Mouse (Mus musculus): ENCODE measurements around the gene Dkc1.

Gene Dkc1

GRCm38 (mm10) chrX:75095369-75096162, at the start of gene Dkc1:
TSS of gene Dkc1 (plus strand) at chrX:75095854.
- DNase-seq (ENCODE audit: low spot score in 2 of 2): peak; percentile 88 to 89

GRCm38 (mm10) chrX:75045931-75046330, 49.7 kb upstream of the Dkc1 start:
- no peak for DNase-seq (ENCODE audit: low spot score in 2 of 2)

- DNase-seq (ENCODE audit: low spot score in 2 of 2): no peak
Measured at GRCm38 (mm10) chrX:75046921-75047635, 48.6 kb upstream of the Dkc1 start.

- no peak for DNase-seq (ENCODE audit: low spot score in 2 of 2)
Measured at GRCm38 (mm10) chrX:75056120-75056775, 39.4 kb upstream of the Dkc1 start.

- DNase-seq (ENCODE audit: low spot score in 2 of 2): no peak
Measured at GRCm38 (mm10) chrX:75082351-75082750, 13.3 kb upstream of the Dkc1 start.

GRCm38 (mm10) chrX:75083982-75084773, 11.5 kb upstream of the Dkc1 start:
- peak in 1 of 2 experiments; percentile 5 for DNase-seq (ENCODE audit: low spot score in 2 of 2)

GRCm38 (mm10) chrX:75084774-75085508, 10.7 kb upstream of the Dkc1 start, which contains the start of gene Gab3:
TSS of gene Gab3 (minus strand) at chrX:75085458.
- DNase-seq (ENCODE audit: low spot score in 2 of 2): peak; percentile 8 to 14

- no peak for DNase-seq (ENCODE audit: low spot score in 2 of 2)
Measured at GRCm38 (mm10) chrX:75085654-75086053, 10.0 kb upstream of the Dkc1 start.

GRCm38 (mm10) chrX:75096163-75096770, 613 bp downstream of the Dkc1 start:
- DNase-seq (ENCODE audit: low spot score in 2 of 2): no peak

GRCm38 (mm10) chrX:75098799-75099198, 3.1 kb downstream of the Dkc1 start:
- DNase-seq (ENCODE audit: low spot score in 2 of 2): no peak

- no peak for DNase-seq (ENCODE audit: low spot score in 2 of 2)
Measured at GRCm38 (mm10) chrX:75102293-75102692, 6.6 kb downstream of the Dkc1 start.

- DNase-seq (ENCODE audit: low spot score in 2 of 2): no peak
Measured at GRCm38 (mm10) chrX:75115550-75115949, 19.9 kb downstream of the Dkc1 start.

- DNase-seq (ENCODE audit: low spot score in 2 of 2): no peak
Measured at GRCm38 (mm10) chrX:75125606-75126005, 30.0 kb downstream of the Dkc1 start.

- no peak for DNase-seq (ENCODE audit: low spot score in 2 of 2)
Measured at GRCm38 (mm10) chrX:75126893-75127292, 31.2 kb downstream of the Dkc1 start.

GRCm38 (mm10) chrX:75128333-75128980, 32.8 kb downstream of the Dkc1 start:
- DNase-seq (ENCODE audit: low spot score in 2 of 2): no peak

- no peak for DNase-seq (ENCODE audit: low spot score in 2 of 2)
Measured at GRCm38 (mm10) chrX:75129474-75129873, 33.8 kb downstream of the Dkc1 start.

- peak; percentile 37 to 64 for DNase-seq (ENCODE audit: low spot score in 2 of 2)
Measured at GRCm38 (mm10) chrX:75130467-75131160, 35.0 kb downstream of the Dkc1 start, which contains the start of gene Mpp1. TSS of gene Mpp1 (minus strand) at chrX:75131016.

GRCm38 (mm10) chrX:75136938-75137337, 41.3 kb downstream of the Dkc1 start:
- DNase-seq (ENCODE audit: low spot score in 2 of 2): no peak

GRCm38 (mm10) chrX:75137729-75138128, 42.1 kb downstream of the Dkc1 start:
- DNase-seq (ENCODE audit: low spot score in 2 of 2): no peak

All from left cerebral cortex, adult 9 months (tissue).